Mouse (Mus musculus) forebrain, embryonic 16.5 days (tissue): ENCODE measurements around the gene Nsg2. TPM values are rescaled to one million over a fixed set of nuclear protein-coding genes. Genes with fewer than 3 reads are reported as not detected.

Experiments used
- ATAC-seq: fragments of 200-750 bp; cut with Nextera tagmentation; 2 replicates; pipeline ENCODE4 v1.8.0; 2017; ENCODE audit warnings: mild to moderate bottlenecking, moderate library complexity
- H3K27ac ChIP-seq: fragments of 300-500 bp; sonication (generic); 2 replicates; pipeline ENCODE4 v1.5.1; 2014; ENCODE audit warnings: low read length, control low read depth
- H3K27me3 ChIP-seq: fragments of 300-500 bp; sonication (generic); replicated peaks from 2 replicates; pipeline ENCODE4 v1.6.1; 2014; ENCODE audit warnings: low read length; ENCODE audit not compliant: control insufficient read depth, insufficient read depth
- H3K36me3 ChIP-seq: fragments of 300-500 bp; sonication (generic); 2 replicates; pipeline ENCODE4 v1.6.1; 2014; ENCODE audit not compliant: control insufficient read depth, insufficient read depth
- H3K4me1 ChIP-seq: fragments of 300-500 bp; sonication (generic); replicated peaks from 2 replicates; pipeline ENCODE4 v1.6.1; 2014; ENCODE audit warnings: low read length; ENCODE audit not compliant: control insufficient read depth, insufficient read depth
- H3K4me2 ChIP-seq: fragments of 300-500 bp; sonication (generic); 2 replicates; pipeline ENCODE4 v1.6.1; 2014; ENCODE audit warnings: mild to moderate bottlenecking, low read length, control low read depth
- H3K4me3 ChIP-seq: fragments of 300-500 bp; sonication (generic); replicated peaks from 2 replicates; pipeline ENCODE4 v1.5.1; 2014; ENCODE audit warnings: mild to moderate bottlenecking, low read length, control low read depth
- H3K9ac ChIP-seq: fragments of 300-500 bp; sonication (generic); replicated peaks from 2 replicates; pipeline ENCODE4 v1.6.1; 2014; ENCODE audit warnings: low read depth, low read length, control low read depth
- H3K9me3 ChIP-seq: fragments of 300-500 bp; sonication (generic); 2 replicates; pipeline ENCODE4 v1.6.1; 2016; ENCODE audit warnings: low read length; ENCODE audit not compliant: control insufficient read depth
- WGBS: fragments of 180-500 bp; shearing (Covaris S2); extraction: QIAGEN DNeasy Blood & Tissue Kit; methylation state at CpG from one replicate; pipeline ENCODE4 v1.1.7; 2014; 5-methylcytosine and 5-hydroxymethylcytosine counted together
- polyA plus RNA-seq: library from polyadenylated mRNA; unstranded; fragments of >200 nt; fragmentation: Nextera tagmentation; extraction: Ambion mirVana; gene quantifications from 2 replicates; pipeline ENCODE4 v1.2.1, GENCODE M21; 2015

Gene Nsg2
- polyA plus RNA-seq, 1 experiment from 2014 or later = 805 TPM

- WGBS = 26% methylated on average over 8 of the region's 8 CpGs
- H3K27ac ChIP-seq = peak overlapping the region; percentile 1; the same call in 1 of the 2 replicates
- peaks cover 35% of the 10 kb centered on the region for H3K4me1 ChIP-seq
- H3K27me3 ChIP-seq = no peaks in the 10 kb centered on the region
- H3K9me3 ChIP-seq = no peaks in the 10 kb centered on the region
- H3K4me2 ChIP-seq = no peak overlapping the region
- no peak for ATAC-seq
- H3K9ac ChIP-seq = no peak overlapping the region
- H3K4me3 ChIP-seq = no peak overlapping the region
- no peaks in the 10 kb centered on the region for H3K36me3 ChIP-seq
Measured at GRCm38 (mm10) chr11:32108441-32108840, 108.2 kb downstream of the Nsg2 start.

Other genes starting within 250 kb of the Nsg2 start
- 20.8 and 21.3 TPM in 2 replicates for gene Cpeb4, start 128.3 kb upstream of the Nsg2 start, polyA plus RNA-seq
- gene 4930524B15Rik, start 34.9 kb upstream of the Nsg2 start, polyA plus RNA-seq = 0.14 and 0.20 TPM in 2 replicates
- not detected in 2 replicates for gene Il9r, start 199.8 kb downstream of the Nsg2 start, polyA plus RNA-seq
- 45.0 and 45.6 TPM in 2 replicates for gene Snrnp25, start 205.0 kb downstream of the Nsg2 start, polyA plus RNA-seq
- 21.1 and 23.3 TPM in 2 replicates for gene Rhbdf1, start 221.8 kb downstream of the Nsg2 start, polyA plus RNA-seq
- 36.7 and 38.1 TPM in 2 replicates for gene Mpg, start 226.0 kb downstream of the Nsg2 start, polyA plus RNA-seq